Mouse (Mus musculus): ENCODE measurements around the gene Cfh. TPM values are rescaled to one million over a fixed set of nuclear protein-coding genes. Genes with fewer than 3 reads are reported as not detected.

Cfh gene
- polyA plus RNA-seq (2012; ENCODE audit: low replicate concordance): 0.21 and 0.33 TPM in 2 replicates

GRCm38 (mm10) chr1:140183664-140184063 lies at the start of gene Cfh:
Gene Cfh, minus strand, starts transcription at chr1:140183764.

Other genes starting within 250 kb of the Cfh start
- gene Kcnt2, start 62.4 kb upstream of the Cfh start, polyA plus RNA-seq (2012; ENCODE audit: low replicate concordance): not detected in 2 replicates

Data from hematopoietic multipotent progenitor cell, adult 10-12 weeks (in vitro differentiated cells).